Mouse (Mus musculus): ENCODE results near the gene Man1b1. TPM values are rescaled to one million over a fixed set of nuclear protein-coding genes. Genes with fewer than 3 reads are reported as not detected.
A peak's percentile ranks its signal among the peaks of the same experiment; 100 is the strongest.

The Man1b1 gene
- total RNA-seq, 4 experiments from 2014 or later, result 57.3 to 64.7 (median 61.0) TPM

GRCm38 (mm10) chr2:25305587-25306359 is 26.4 kb upstream of the Man1b1 start:
- DNase-seq (ENCODE audit: low spot score in 2 of 2), result no peak

GRCm38 (mm10) chr2:25310180-25310579 is 22.0 kb upstream of the Man1b1 start:
- DNase-seq (ENCODE audit: low spot score in 2 of 2), result no peak

- DNase-seq (ENCODE audit: low spot score in 2 of 2), result no peak
These were observed 21.2 kb upstream of the Man1b1 start for GRCm38 (mm10) chr2:25310969-25311368.

GRCm38 (mm10) chr2:25311491-25311891 is 20.6 kb upstream of the Man1b1 start:
- DNase-seq (ENCODE audit: low spot score in 2 of 2), result no peak

GRCm38 (mm10) chr2:25318119-25318966 is 13.8 kb upstream of the Man1b1 start:
- DNase-seq (ENCODE audit: low spot score in 2 of 2), result no peak

- DNase-seq (ENCODE audit: low spot score in 2 of 2), result peak; percentile 68 to 91
These were observed 13.0 kb upstream of the Man1b1 start, which contains the start of gene Grin1 for GRCm38 (mm10) chr2:25318971-25319773. Grin1 (minus strand) TSS chr2:25319187.

GRCm38 (mm10) chr2:25320084-25320483 is 12.1 kb upstream of the Man1b1 start:
- DNase-seq (ENCODE audit: low spot score in 2 of 2), result no peak

GRCm38 (mm10) chr2:25326036-25326435 is 6.1 kb upstream of the Man1b1 start:
- no peak for DNase-seq (ENCODE audit: low spot score in 2 of 2)

- DNase-seq (ENCODE audit: low spot score in 2 of 2), result no peak
These were observed 3.7 kb upstream of the Man1b1 start for GRCm38 (mm10) chr2:25328440-25328839.

GRCm38 (mm10) chr2:25331470-25331869 is 668 bp upstream of the Man1b1 start:
- DNase-seq (ENCODE audit: low spot score in 2 of 2), result no peak

GRCm38 (mm10) chr2:25333569-25333968 is 1.4 kb downstream of the Man1b1 start:
- DNase-seq (ENCODE audit: low spot score in 2 of 2), result no peak

- DNase-seq (ENCODE audit: low spot score in 2 of 2), result no peak
These were observed 6.2 kb downstream of the Man1b1 start for GRCm38 (mm10) chr2:25338303-25338702.

GRCm38 (mm10) chr2:25348162-25348561 is 16.0 kb downstream of the Man1b1 start:
- no peak for DNase-seq (ENCODE audit: low spot score in 2 of 2)

GRCm38 (mm10) chr2:25349499-25349898 is 17.4 kb downstream of the Man1b1 start:
- DNase-seq (ENCODE audit: low spot score in 2 of 2), result no peak

- no peak for DNase-seq (ENCODE audit: low spot score in 2 of 2)
These were observed 18.6 kb downstream of the Man1b1 start for GRCm38 (mm10) chr2:25350701-25351100.

GRCm38 (mm10) chr2:25354211-25354610 is 22.1 kb downstream of the Man1b1 start:
- DNase-seq (ENCODE audit: low spot score in 2 of 2), result no peak

- DNase-seq (ENCODE audit: low spot score in 2 of 2), result no peak
These were observed 23.4 kb downstream of the Man1b1 start for GRCm38 (mm10) chr2:25355419-25356066.

GRCm38 (mm10) chr2:25356208-25357079 is 24.3 kb downstream of the Man1b1 start, which contains the start of gene Dpp7:
Dpp7 (minus strand) TSS chr2:25356359.
- DNase-seq (ENCODE audit: low spot score in 2 of 2), result peak; percentile 66 to 82

- no peak for DNase-seq (ENCODE audit: low spot score in 2 of 2)
These were observed 27.7 kb downstream of the Man1b1 start for GRCm38 (mm10) chr2:25359848-25360247.
